In the genomic region with DNA sequence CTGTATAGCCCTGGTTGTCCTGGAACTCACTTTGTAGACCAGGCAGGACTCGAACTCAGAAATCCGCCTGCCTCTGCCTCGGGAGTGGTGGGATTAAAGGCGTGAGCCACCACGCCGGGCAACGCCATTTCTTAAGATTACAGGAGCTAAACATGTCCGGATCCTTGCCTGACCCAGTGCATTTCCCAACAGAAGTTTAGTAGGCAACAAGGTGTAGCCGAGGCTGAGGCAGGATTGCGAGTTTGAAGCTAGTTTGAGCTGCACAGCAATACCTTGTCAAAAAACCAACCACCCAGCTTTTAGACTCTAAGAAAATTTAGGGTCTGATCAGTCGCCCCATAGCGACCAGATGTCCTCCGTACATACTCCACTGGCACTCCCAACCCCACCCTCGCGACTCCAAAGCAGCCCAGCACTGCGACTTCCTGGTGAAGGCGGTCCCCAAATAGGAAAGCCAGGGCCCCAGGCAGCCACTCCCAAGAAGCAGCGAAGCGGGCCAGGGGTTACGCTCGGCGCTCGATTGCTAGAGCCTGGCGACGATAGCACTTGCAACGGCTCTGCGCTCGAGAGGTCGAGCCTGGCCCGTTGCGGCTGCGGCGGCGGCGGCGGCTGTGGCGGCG, we compare ENCODE assay signal across 8 mouse cellular contexts. TPM values are rescaled to one million over a fixed set of nuclear protein-coding genes. Genes with fewer than 3 reads are reported as not detected.
DNase-seq lines count a peak whose midpoint lies in the region; ATAC-seq lines count a peak whose summit lies in the region.

A gene (plus strand): TSS at position 584 of the 620 bp plus-strand sequence.
A gene (plus strand): TSS at position 597 of the 620 bp plus-strand sequence.

- peak within 1 kb of the TSS; percentile 85 for H3K4me3 ChIP-seq in embryonic facial prominence, embryonic 11.5 days (ENCODE audit: low read depth, low read length)
- H3K4me3 ChIP-seq in limb, embryonic 11.5 days (ENCODE audit: low read depth, low read length) = peak within 1 kb of the TSS; percentile 91
- peak within 1 kb of the TSS; percentile 93 for H3K4me3 ChIP-seq in midbrain, embryonic 14.5 days (replicated peaks; ENCODE audit: low read depth, low read length)

- H3K4me2 ChIP-seq in embryonic facial prominence, embryonic 11.5 days (ENCODE audit: low read depth, low read length) = peak within 1 kb of the TSS; percentile 48
- H3K4me2 ChIP-seq in limb, embryonic 11.5 days (ENCODE audit: low read depth, severe bottlenecking) = peak within 1 kb of the TSS; percentile 69
- peak within 1 kb of the TSS; percentile 62 for H3K4me2 ChIP-seq in midbrain, embryonic 14.5 days (ENCODE audit: low read length)

- H3K9ac ChIP-seq in embryonic facial prominence, embryonic 11.5 days (replicated peaks; ENCODE audit: low read length) = peak within 1 kb of the TSS; percentile 91
- H3K9ac ChIP-seq in limb, embryonic 11.5 days (ENCODE audit: low read length) = peak within 1 kb of the TSS; percentile 93
- H3K9ac ChIP-seq in midbrain, embryonic 14.5 days (replicated peaks; ENCODE audit: low read length) = peak within 1 kb of the TSS; percentile 82

- H3K27me3 ChIP-seq in embryonic facial prominence, embryonic 11.5 days (ENCODE audit: control insufficient read depth, insufficient read depth, low read length) = no peaks in the 10 kb centered on the region
- no peaks in the 10 kb centered on the region for H3K27me3 ChIP-seq in limb, embryonic 11.5 days (ENCODE audit: control insufficient read depth, insufficient read depth, low read length)
- H3K27me3 ChIP-seq in midbrain, embryonic 14.5 days (ENCODE audit: control insufficient read depth, insufficient read depth, low read length) = no peaks in the 10 kb centered on the region

- WGBS in embryonic facial prominence, embryonic 11.5 days = 5% methylated on average over 38 of the region's 38 CpGs
- 5% methylated on average over 38 of the region's 38 CpGs for WGBS in limb, embryonic 11.5 days
- 9% methylated on average over 37 of the region's 38 CpGs for WGBS in midbrain, embryonic 14.5 days

- DNase-seq in urinary bladder, adult 18-20 months (ENCODE audit: low spot score in 2 of 2) = peak; percentile 95 to 98
- no peak for DNase-seq in urinary bladder, adult 2 months (ENCODE audit: low spot score)
- peak; percentile 99 for DNase-seq in embryonic facial prominence, embryonic 11.5 days (ENCODE audit: low spot score)
- peak; percentile 96 for DNase-seq in kidney, adult 11 months
- DNase-seq in limb, embryonic 11.5 days (ENCODE audit: low spot score) = peak; percentile 98
- DNase-seq in midbrain, embryonic 14.5 days = peak; percentile 97
- DNase-seq in spleen, adult 18-20 months = peak; percentile 87 to 95

- no peaks in the 10 kb centered on the region for H3K4me1 ChIP-seq in embryonic facial prominence, embryonic 11.5 days (ENCODE audit: control insufficient read depth, insufficient read depth, low read length)
- H3K4me1 ChIP-seq in limb, embryonic 11.5 days (ENCODE audit: control insufficient read depth, insufficient read depth, low read length) = no peaks in the 10 kb centered on the region
- peaks cover 9% of the 10 kb centered on the region; the same call in 1 of the 2 replicates for H3K4me1 ChIP-seq in midbrain, embryonic 14.5 days (ENCODE audit: control insufficient read depth, insufficient read depth, low read length)

- ATAC-seq in embryonic facial prominence, embryonic 11.5 days (replicated peaks; ENCODE audit: insufficient number of reproducible peaks, low FRiP score, low TSS enrichment, low read depth) = peak; percentile 96
- peak; percentile 96 for ATAC-seq in granulocyte monocyte progenitor cell, adult 5-6 weeks (replicated peaks; ENCODE audit: poor library complexity, severe bottlenecking)
- peak; percentile 90 for ATAC-seq in limb, embryonic 11.5 days (ENCODE audit: insufficient number of reproducible peaks, low FRiP score, low TSS enrichment, low read depth)
- peak; percentile 93 for ATAC-seq in midbrain, embryonic 14.5 days (ENCODE audit: low FRiP score, low TSS enrichment)

- no peaks in the 10 kb centered on the region for H3K36me3 ChIP-seq in embryonic facial prominence, embryonic 11.5 days (replicated peaks; ENCODE audit: control insufficient read depth, insufficient read depth, low read depth, low read length)
- peaks cover under 1% of the 10 kb centered on the region; the same call in 1 of the 2 replicates for H3K36me3 ChIP-seq in limb, embryonic 11.5 days (ENCODE audit: control insufficient read depth, insufficient read depth, low read length)
- peaks cover 5% of the 10 kb centered on the region; the same call in 1 of the 2 replicates for H3K36me3 ChIP-seq in midbrain, embryonic 14.5 days (ENCODE audit: control insufficient read depth, insufficient read depth, low read length)

- H3K27ac ChIP-seq in embryonic facial prominence, embryonic 11.5 days (replicated peaks; ENCODE audit: low read depth, low read length) = peak within 1 kb of the TSS; percentile 89
- H3K27ac ChIP-seq in limb, embryonic 11.5 days (replicated peaks; ENCODE audit: low read depth, low read length) = peak within 1 kb of the TSS; percentile 89
- peak within 1 kb of the TSS; percentile 95 for H3K27ac ChIP-seq in midbrain, embryonic 14.5 days (replicated peaks; ENCODE audit: low read depth, low read length)

- H3K9me3 ChIP-seq in embryonic facial prominence, embryonic 11.5 days (replicated peaks; ENCODE audit: control insufficient read depth, low read length) = no peaks in the 10 kb centered on the region
- no peaks in the 10 kb centered on the region for H3K9me3 ChIP-seq in limb, embryonic 11.5 days (ENCODE audit: control insufficient read depth, low read length)
- H3K9me3 ChIP-seq in midbrain, embryonic 14.5 days (ENCODE audit: control insufficient read depth, low read length) = no peaks in the 10 kb centered on the region

RNA-seq across cellular contexts. Expression of the first gene that starts in this region (rescaled TPM):
- 27.7 and 28.5 TPM in 2 replicates for polyA plus RNA-seq in urinary bladder, adult 2 months (2012; rRNA removed)
- polyA plus RNA-seq in embryonic facial prominence, embryonic 11.5 days (2014; fragmentation: Nextera tagmentation; extraction: Ambion mirVana) = 39.2 and 41.2 TPM in 2 replicates
- 62.8 and 84.3 TPM in 2 replicates for total RNA-seq in granulocyte monocyte progenitor cell, adult 5-6 weeks (2014; fragmentation: Nextera tagmentation)
- total RNA-seq in granulocyte monocyte progenitor cell, adult 5-6 weeks (2017) = 37.3 and 37.9 TPM in 2 replicates
- 43.9 and 47.8 TPM in 2 replicates for polyA plus RNA-seq in limb, embryonic 11.5 days (2014; fragmentation: Nextera tagmentation; extraction: Ambion mirVana)
- 24.0 and 25.5 TPM in 2 replicates for polyA plus RNA-seq in midbrain, embryonic 14.5 days (2014; fragmentation: Nextera tagmentation; extraction: Ambion mirVana)

RNA-seq across cellular contexts. Expression of the second gene that starts in this region (rescaled TPM):
- not detected in 2 replicates for polyA plus RNA-seq in urinary bladder, adult 2 months (2012; rRNA removed)
- not detected in 2 replicates for polyA plus RNA-seq in embryonic facial prominence, embryonic 11.5 days (2014; fragmentation: Nextera tagmentation; extraction: Ambion mirVana)
- total RNA-seq in granulocyte monocyte progenitor cell, adult 5-6 weeks (2014; fragmentation: Nextera tagmentation) = not detected in 2 replicates
- total RNA-seq in granulocyte monocyte progenitor cell, adult 5-6 weeks (2017) = not detected in 2 replicates
- polyA plus RNA-seq in limb, embryonic 11.5 days (2014; fragmentation: Nextera tagmentation; extraction: Ambion mirVana) = 1.7 TPM in 1 of 2 replicates, not detected in the other
- polyA plus RNA-seq in midbrain, embryonic 14.5 days (2014; fragmentation: Nextera tagmentation; extraction: Ambion mirVana) = 3.1 TPM in 1 of 2 replicates, not detected in the other
